Mouse (Mus musculus) heart, adult 11 months (tissue): ENCODE data around the gene Krcc1.

Experiments used
- DNase-seq: peaks from one replicate; pipeline ENCODE4 v3.0.0; 2022

Krcc1 gene

GRCm38 (mm10) chr6:71271389-71272315 lies at the start of gene Krcc1:
Krcc1 (plus strand) TSS chr6:71271677.
- DNase-seq = peak; percentile 100

- DNase-seq = peak; percentile 78
These were observed 47.1 kb upstream of the Krcc1 start for GRCm38 (mm10) chr6:71224184-71224943.

GRCm38 (mm10) chr6:71226544-71226943 lies 44.9 kb upstream of the Krcc1 start:
- peak; percentile 81 for DNase-seq

GRCm38 (mm10) chr6:71227157-71227770 lies 44.2 kb upstream of the Krcc1 start:
- DNase-seq = peak; percentile 87

- peak; percentile 90 for DNase-seq
These were observed 36.4 kb upstream of the Krcc1 start for GRCm38 (mm10) chr6:71235121-71235520.

- peak; percentile 87 for DNase-seq
These were observed 35.5 kb upstream of the Krcc1 start for GRCm38 (mm10) chr6:71235944-71236343.

GRCm38 (mm10) chr6:71236506-71236905 lies 35.0 kb upstream of the Krcc1 start:
- peak; percentile 83 for DNase-seq

- DNase-seq = peak; percentile 80
These were observed 34.4 kb upstream of the Krcc1 start for GRCm38 (mm10) chr6:71237031-71237431.

GRCm38 (mm10) chr6:71239069-71239750 lies 32.3 kb upstream of the Krcc1 start:
- peak; percentile 89 for DNase-seq

GRCm38 (mm10) chr6:71240831-71241230 lies 30.6 kb upstream of the Krcc1 start:
- no peak for DNase-seq

GRCm38 (mm10) chr6:71242811-71243210 lies 28.7 kb upstream of the Krcc1 start:
- DNase-seq = no peak

GRCm38 (mm10) chr6:71243258-71243657 lies 28.2 kb upstream of the Krcc1 start:
- DNase-seq = no peak

- peak; percentile 46 for DNase-seq
These were observed 23.1 kb upstream of the Krcc1 start for GRCm38 (mm10) chr6:71248420-71248819.

- DNase-seq = peak; percentile 87
These were observed 21.9 kb upstream of the Krcc1 start for GRCm38 (mm10) chr6:71249615-71250014.

GRCm38 (mm10) chr6:71250951-71251350 lies 20.5 kb upstream of the Krcc1 start:
- no peak for DNase-seq

GRCm38 (mm10) chr6:71254456-71254855 lies 17.0 kb upstream of the Krcc1 start:
- peak; percentile 46 for DNase-seq

GRCm38 (mm10) chr6:71256166-71256565 lies 15.3 kb upstream of the Krcc1 start:
- DNase-seq = peak; percentile 76

GRCm38 (mm10) chr6:71257375-71257774 lies 14.1 kb upstream of the Krcc1 start:
- peak; percentile 55 for DNase-seq

GRCm38 (mm10) chr6:71258562-71258961 lies 12.9 kb upstream of the Krcc1 start:
- DNase-seq = peak; percentile 78

- DNase-seq = peak; percentile 78
These were observed 12.3 kb upstream of the Krcc1 start for GRCm38 (mm10) chr6:71259166-71259565.

- no peak for DNase-seq
These were observed 11.3 kb upstream of the Krcc1 start for GRCm38 (mm10) chr6:71260051-71260640.

- no peak for DNase-seq
These were observed 10.4 kb upstream of the Krcc1 start for GRCm38 (mm10) chr6:71261060-71261459.
